Comparison of ENCODE assay signal across 15 mouse cellular contexts in genomic region chr5:140350731-140351497, GRCm38 (mm10). TPM values are rescaled to one million over a fixed set of nuclear protein-coding genes. Genes with fewer than 3 reads are reported as not detected.
DNase-seq lines count a peak whose midpoint lies in the region.
"Had no signal": no experiment of that assay in that cellular context is flagged by ENCODE, and none has a peak within 500 bp of the region (broad histone marks: within the 10 kb centered on the region; RNA-seq: fewer than 3 reads in every experiment).

No protein-coding gene starts in this region.

- peak; percentile 61 to 71 for DNase-seq in kidney, adult 8-10 months
- DNase-seq in kidney, postnatal 10 days: no peak
- DNase-seq in kidney, adult 9 months: peak; percentile 81
- DNase-seq in kidney, postnatal 14 days: peak; percentile 46
- DNase-seq in yolk sac, embryonic 10.5 days (ENCODE audit: low spot score): peak; percentile 79
- DNase-seq in gastrocnemius, adult 8-10 months (ENCODE audit: low spot score in 2 of 2): no peak
- no peak for DNase-seq in cerebellum, adult 9-11 months
- DNase-seq: adrenal gland, adult 8-10 months; adrenal gland, postnatal 36 days; cerebellum, adult 11 months; cerebellum, adult 8-10 months; cerebellum, postnatal 36 days; gastrocnemius, postnatal 14 days; heart, adult 2 months; heart, postnatal 14 days had no signal

RNA-seq across cellular contexts. Expression of gene Mrm2, which starts 19.2 kb away (rescaled TPM):
- 1 to 10 TPM; 6.2 to 7.6 (median 7.0) TPM for total RNA-seq in gastrocnemius, adult 8-10 months (2022)

RNA-seq across cellular contexts. Expression of gene Nudt1, which starts 29.5 kb away (rescaled TPM):
- 1 to 10 TPM; 3.5 to 8.5 (median 6.1) TPM for total RNA-seq in gastrocnemius, adult 8-10 months (2022)

RNA-seq across cellular contexts. Expression of gene Mad1l1, which starts 29.6 kb away (rescaled TPM):
- 1 to 10 TPM; 6.8 to 9.5 (median 7.5) TPM for total RNA-seq in gastrocnemius, adult 8-10 months (2022)

RNA-seq across cellular contexts. Expression of gene Snx8, which starts 38.1 kb away (rescaled TPM):
- 10 to 100 TPM in 1 of 4 experiments, 1 to 10 TPM in 3; 7.9 to 11.0 (median 8.9) TPM for total RNA-seq in gastrocnemius, adult 8-10 months (2022)

Comparison
In these comparisons a context has a peak if more than half of its experiments do, and no peak if none do; other contexts are left out.
1. DNase-seq: peak in kidney, adult 8-10 months (2 of 2), kidney, adult 9 months (single experiment), kidney, postnatal 14 days (single experiment) and yolk sac, embryonic 10.5 days (single experiment); none in kidney, postnatal 10 days (single experiment), gastrocnemius, adult 8-10 months (0 of 2) and cerebellum, adult 9-11 months (single experiment).